Mouse (Mus musculus) adrenal gland, postnatal 25 days (tissue): ENCODE measurements around the gene Dnajc7. TPM values are rescaled to one million over a fixed set of nuclear protein-coding genes. Genes with fewer than 3 reads are reported as not detected.
"Not testable (repeated sequence)": the region's sequence is repeated elsewhere in the genome, so short reads cannot be mapped to it uniquely, and the experiment has no call there.

Source experiments
- DNase-seq: peaks from one replicate; pipeline ENCODE4 v3.0.0; 2021; ENCODE audit warnings: mixed read lengths
- total RNA-seq: library from RNA; stranded (reverse); gene quantifications from 2 replicates; pipeline ENCODE4 v1.2.3, GENCODE M21; 2021

The Dnajc7 gene
- total RNA-seq, 1 experiment from 2014 or later: 251 TPM

DNA sequence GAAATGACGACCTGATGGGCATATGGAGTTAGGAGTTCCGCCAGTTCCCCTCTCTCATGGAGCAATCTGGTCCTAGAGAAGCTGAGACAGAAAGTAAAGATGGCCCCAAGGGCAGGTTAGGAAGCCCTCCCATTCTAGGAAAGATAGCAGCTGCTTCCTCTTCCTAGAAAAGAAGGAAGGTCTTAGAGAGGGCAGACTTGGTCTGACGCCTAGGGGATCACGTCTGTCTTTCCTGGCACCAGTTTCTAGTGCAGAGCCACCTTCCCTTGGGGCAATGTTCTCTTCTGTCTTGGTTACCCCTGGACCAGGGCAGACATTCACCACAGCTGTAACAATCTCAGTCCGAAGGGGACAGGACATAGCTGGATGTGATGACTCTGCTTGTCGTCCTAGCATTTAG lies 71.8 kb downstream of the Dnajc7 start:
- no peak for DNase-seq

GRCm38 (mm10) chr11:100546955-100547354 lies 73.0 kb downstream of the Dnajc7 start:
- DNase-seq: no peak

DNA sequence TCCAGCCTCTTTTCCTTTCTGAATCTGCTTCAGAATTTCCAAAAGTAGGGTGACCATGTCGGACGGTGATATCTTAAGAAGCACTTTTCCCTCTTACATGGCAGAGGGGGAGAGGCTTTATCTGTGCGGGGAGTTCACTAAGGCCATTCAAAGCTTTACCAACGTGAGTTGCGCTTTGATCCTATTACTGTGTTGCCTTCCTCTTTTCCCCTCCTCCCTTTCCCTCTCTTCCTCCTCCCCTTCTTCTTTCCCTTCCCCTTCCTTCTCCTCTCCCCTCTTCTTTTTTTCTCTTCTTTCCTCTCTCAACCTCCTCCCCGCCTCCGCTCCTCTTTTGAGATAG lies 74.3 kb downstream of the Dnajc7 start:
- no peak for DNase-seq

- DNase-seq: peak; percentile 92
These were observed 74.9 kb downstream of the Dnajc7 start, which contains the start of gene Ttc25 for GRCm38 (mm10) chr11:100544832-100545745. Gene Ttc25 (plus strand): TSS chr11:100545607.

DNA sequence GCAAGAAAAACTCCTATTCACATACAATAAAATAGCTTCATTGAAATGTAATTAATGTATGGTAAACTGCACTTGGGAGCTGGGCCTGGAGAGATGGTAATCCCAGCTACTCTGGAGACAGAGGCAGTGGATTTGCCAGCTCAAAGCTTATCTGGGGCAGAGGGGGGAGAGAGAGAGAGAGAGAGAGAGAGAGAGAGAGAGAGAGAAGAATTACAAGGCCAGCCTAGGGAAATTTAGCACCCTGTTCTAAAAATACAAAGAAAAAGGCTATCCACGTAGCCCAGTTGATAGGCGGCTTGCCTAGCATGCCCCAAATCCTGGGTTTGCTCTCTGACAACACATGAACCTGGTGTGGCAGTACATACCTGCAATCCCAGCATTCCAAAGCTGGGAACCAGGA lies 78.4 kb downstream of the Dnajc7 start:
- DNase-seq: no peak

GRCm38 (mm10) chr11:100540966-100541365 lies 79.0 kb downstream of the Dnajc7 start:
- no peak for DNase-seq

GRCm38 (mm10) chr11:100536466-100536865 lies 83.5 kb downstream of the Dnajc7 start:
- DNase-seq: no peak

- no peak for DNase-seq
These were observed 84.0 kb downstream of the Dnajc7 start for GRCm38 (mm10) chr11:100535996-100536395.

GRCm38 (mm10) chr11:100534821-100535220 lies 85.1 kb downstream of the Dnajc7 start:
- not testable (repeated sequence) for DNase-seq

- DNase-seq: not testable (repeated sequence)
These were observed 85.6 kb downstream of the Dnajc7 start for GRCm38 (mm10) chr11:100534411-100534810.

DNA sequence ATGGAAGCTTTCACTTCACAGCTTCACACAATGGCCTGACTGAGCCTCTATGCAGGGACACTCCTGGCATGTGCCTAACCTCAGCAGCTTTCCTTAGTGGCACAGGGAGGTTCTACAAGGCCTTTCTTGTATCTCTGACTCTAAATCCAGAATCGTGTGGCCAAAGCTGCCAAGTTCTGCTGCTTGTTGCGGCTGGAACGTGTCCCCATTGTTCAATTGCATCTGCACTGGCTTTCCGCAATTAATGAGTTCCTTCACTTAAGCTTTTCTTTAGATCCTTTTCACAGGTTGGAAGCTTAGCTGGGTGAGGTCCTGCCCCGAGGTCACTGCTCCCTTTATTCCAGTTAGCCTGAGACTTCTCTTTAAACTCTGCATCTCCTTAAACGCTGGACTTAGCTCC lies 86.1 kb downstream of the Dnajc7 start:
- no peak for DNase-seq

Other genes with a start within 250 kb of the Dnajc7 start
- gene Jup, start 222.4 kb downstream of the Dnajc7 start, total RNA-seq: 59.5 and 81.5 TPM in 2 replicates
- gene P3h4, start 205.3 kb downstream of the Dnajc7 start, total RNA-seq: 25.7 and 29.4 TPM in 2 replicates
- gene Fkbp10, start 204.5 kb downstream of the Dnajc7 start, total RNA-seq: 23.8 and 24.7 TPM in 2 replicates
- 60.3 and 63.2 TPM in 2 replicates for gene Nt5c3b, start 178.4 kb downstream of the Dnajc7 start, total RNA-seq
- gene Klhl10, start 178.3 kb downstream of the Dnajc7 start, total RNA-seq: 1.2 and 1.3 TPM in 2 replicates
- gene Klhl11, start 147.4 kb downstream of the Dnajc7 start, total RNA-seq: 55.1 and 62.2 TPM in 2 replicates
- gene Acly, start 92.2 kb downstream of the Dnajc7 start, total RNA-seq: 1,778 and 1,859 TPM in 2 replicates
- 4.1 and 5.5 TPM in 2 replicates for gene Ttc25, start 74.6 kb downstream of the Dnajc7 start, total RNA-seq
- 35.4 and 57.8 TPM in 2 replicates for gene Cnp, start 45.3 kb downstream of the Dnajc7 start, total RNA-seq
- gene Nkiras2, start 924 bp downstream of the Dnajc7 start, total RNA-seq: 40.3 and 46.8 TPM in 2 replicates
- 0.43 TPM in 1 of 2 replicates, not detected in the other for gene Zfp385c, start 72.3 kb upstream of the Dnajc7 start, total RNA-seq
- gene Dhx58, start 84.1 kb upstream of the Dnajc7 start, total RNA-seq: 47.4 and 63.8 TPM in 2 replicates
- gene Kat2a, start 92.3 kb upstream of the Dnajc7 start, total RNA-seq: 52.2 and 53.5 TPM in 2 replicates
- not detected in 2 replicates for gene Hspb9, start 93.7 kb upstream of the Dnajc7 start, total RNA-seq
- 160 and 171 TPM in 2 replicates for gene Rab5c, start 118.0 kb upstream of the Dnajc7 start, total RNA-seq
- gene Kcnh4, start 139.8 kb upstream of the Dnajc7 start, total RNA-seq: 0.21 TPM in 1 of 2 replicates, not detected in the other
- not detected in 2 replicates for gene Hcrt, start 142.8 kb upstream of the Dnajc7 start, total RNA-seq
- gene Ghdc, start 150.8 kb upstream of the Dnajc7 start, total RNA-seq: 21.0 and 32.1 TPM in 2 replicates
- 89.0 and 123 TPM in 2 replicates for gene Stat5b, start 230.6 kb upstream of the Dnajc7 start, total RNA-seq
- gene Stat5a, start 239.2 kb upstream of the Dnajc7 start, total RNA-seq: 43.8 and 54.5 TPM in 2 replicates